Mouse (Mus musculus): ENCODE results near the gene Apbb2.

DNA sequence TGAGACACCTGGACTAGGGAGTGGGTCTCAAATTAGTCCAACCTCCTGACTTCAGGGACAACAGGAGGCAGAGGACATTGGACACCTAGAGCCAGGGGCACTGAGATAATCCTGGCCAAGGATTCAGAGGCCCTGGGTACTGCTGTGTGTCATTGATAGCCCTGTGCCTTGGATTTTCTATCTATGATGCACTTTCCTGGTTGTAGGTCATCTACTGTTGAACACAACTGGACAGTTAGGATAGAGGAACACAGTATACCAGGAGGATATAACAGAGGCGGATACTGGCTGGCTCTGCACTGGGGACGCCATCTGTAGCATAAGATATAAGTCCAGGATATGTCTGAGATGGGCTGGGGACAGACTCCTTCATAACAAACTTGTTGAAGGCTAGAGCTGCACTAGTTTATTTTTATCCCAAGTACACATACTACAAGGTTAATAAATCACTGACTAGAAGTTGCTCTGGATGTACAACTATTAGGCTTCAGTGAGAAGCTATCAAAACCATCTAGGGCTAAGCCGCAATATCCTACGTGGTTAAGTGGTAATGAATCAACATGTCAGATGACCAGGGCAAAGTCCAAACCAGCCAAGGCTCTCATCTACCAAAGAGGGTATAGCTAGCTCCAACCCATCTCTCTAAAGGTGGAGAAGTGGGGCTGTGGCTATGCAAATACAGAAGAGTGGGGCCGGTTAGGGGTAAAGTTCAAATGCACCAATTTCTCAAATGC lies 219.9 kb downstream of the Apbb2 start:
- TF ChIP-seq CTCF (conservative IDR thresholded peaks at IDR 0.05 in 1 of 2, IDR thresholded peaks at IDR 0.05 in 1 of 2; ENCODE audit: low read depth in 2 of 2, low read length in 2 of 2), result no peak
- TF ChIP-seq POLR2A (IDR thresholded peaks at IDR 0.05; ENCODE audit: low read depth, low read length), result no peak
- no peak for TF ChIP-seq EP300 (IDR thresholded peaks at IDR 0.05; ENCODE audit: low read length)
- TF ChIP-seq ZKSCAN1 (IDR thresholded peaks at IDR 0.05; ENCODE audit: borderline replicate concordance, low read depth, low read length), result no peak
- no peak for TF ChIP-seq JUND (conservative IDR thresholded peaks at IDR 0.05; ENCODE audit: low read depth, low read length)
- TF ChIP-seq ELF1 (IDR thresholded peaks at IDR 0.05; ENCODE audit: low read depth, low read length), result no peak
- no peak for TF ChIP-seq POLR2AphosphoS2 (IDR thresholded peaks at IDR 0.05; ENCODE audit: low read depth, low read length)
- no peak for TF ChIP-seq USF2 (conservative IDR thresholded peaks at IDR 0.05; ENCODE audit: low read depth, low read length)
- TF ChIP-seq UBTF (IDR thresholded peaks at IDR 0.05; ENCODE audit: low read depth, low read length), result no peak
- TF ChIP-seq KAT2A (IDR thresholded peaks at IDR 0.05; ENCODE audit: insufficient replicate concordance, low read length), result no peak
- no peak for TF ChIP-seq JUN (IDR thresholded peaks at IDR 0.05; ENCODE audit: insufficient read depth, low read depth, low read length)
- TF ChIP-seq IRF4 (IDR thresholded peaks at IDR 0.05; ENCODE audit: low read depth, low read length), result no peak
- TF ChIP-seq ZC3H11A (IDR thresholded peaks at IDR 0.05; ENCODE audit: low read depth, low read length), result no peak

Measured in CH12.LX (cell line).